Mouse (Mus musculus): ENCODE measurements at regions not wholly inside any gene's neighbourhood (a gene's known extent, or its start where the extent isn't known, plus 50 kb on each side); places are given as distances from the start of the nearest gene placed in this dataset.

- no peak for DNase-seq
Observed at GRCm38 (mm10) chr1:76019071-76019470, 473.0 kb downstream of the Slc4a3 start.

DNA sequence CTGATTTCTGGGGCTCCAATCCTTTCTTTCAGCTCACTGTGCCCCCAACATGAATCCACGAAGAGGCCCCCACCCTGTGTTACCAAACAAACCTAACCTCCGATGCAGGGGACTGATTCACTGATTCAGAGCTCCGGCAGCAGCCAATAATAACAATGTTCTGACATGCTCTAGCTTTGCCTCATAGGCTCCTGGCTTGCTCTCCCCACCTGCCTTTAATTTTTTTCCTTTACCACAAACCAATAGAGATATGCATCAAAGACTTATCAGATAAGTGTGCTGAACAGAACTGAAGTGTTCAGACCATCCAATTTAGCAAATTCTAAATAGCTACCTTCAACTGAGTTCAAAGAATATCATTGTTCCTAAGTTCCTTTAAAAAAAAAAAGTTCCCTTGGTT lies 478.6 kb downstream of the Slc4a3 start:
- DNase-seq, result no peak

DNA sequence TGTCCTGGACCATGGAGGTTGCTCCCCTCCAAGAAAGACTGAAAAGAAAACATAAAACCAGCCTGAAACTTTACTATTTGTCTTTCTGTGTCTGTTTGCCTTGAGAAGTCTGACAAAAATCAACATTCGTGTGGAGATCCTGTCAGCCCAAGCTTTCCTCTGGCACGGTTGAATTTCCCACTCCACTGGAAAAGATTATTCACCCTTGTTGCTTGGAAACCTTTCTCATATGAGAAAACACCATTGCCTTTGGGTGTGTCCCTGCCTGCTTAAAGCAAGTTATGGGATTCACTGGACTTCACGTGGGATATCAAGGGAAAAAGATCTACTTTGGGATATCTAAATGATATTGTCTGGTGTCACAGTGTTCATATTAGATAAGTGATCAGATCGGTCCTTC lies 479.3 kb downstream of the Slc4a3 start:
- DNase-seq, result no peak

GRCm38 (mm10) chr1:76029059-76029458 lies 483.0 kb downstream of the Slc4a3 start:
- no peak for DNase-seq

- no peak for DNase-seq
Observed at GRCm38 (mm10) chr1:76031171-76031922, 485.3 kb downstream of the Slc4a3 start.

GRCm38 (mm10) chr1:76031923-76032285 lies 485.8 kb downstream of the Slc4a3 start:
- no peak for DNase-seq

- no peak for DNase-seq
Observed at GRCm38 (mm10) chr1:76032626-76033025, 486.6 kb downstream of the Slc4a3 start.

- DNase-seq, result no peak
Observed at GRCm38 (mm10) chr1:76036316-76036715, 490.2 kb downstream of the Slc4a3 start.

DNA sequence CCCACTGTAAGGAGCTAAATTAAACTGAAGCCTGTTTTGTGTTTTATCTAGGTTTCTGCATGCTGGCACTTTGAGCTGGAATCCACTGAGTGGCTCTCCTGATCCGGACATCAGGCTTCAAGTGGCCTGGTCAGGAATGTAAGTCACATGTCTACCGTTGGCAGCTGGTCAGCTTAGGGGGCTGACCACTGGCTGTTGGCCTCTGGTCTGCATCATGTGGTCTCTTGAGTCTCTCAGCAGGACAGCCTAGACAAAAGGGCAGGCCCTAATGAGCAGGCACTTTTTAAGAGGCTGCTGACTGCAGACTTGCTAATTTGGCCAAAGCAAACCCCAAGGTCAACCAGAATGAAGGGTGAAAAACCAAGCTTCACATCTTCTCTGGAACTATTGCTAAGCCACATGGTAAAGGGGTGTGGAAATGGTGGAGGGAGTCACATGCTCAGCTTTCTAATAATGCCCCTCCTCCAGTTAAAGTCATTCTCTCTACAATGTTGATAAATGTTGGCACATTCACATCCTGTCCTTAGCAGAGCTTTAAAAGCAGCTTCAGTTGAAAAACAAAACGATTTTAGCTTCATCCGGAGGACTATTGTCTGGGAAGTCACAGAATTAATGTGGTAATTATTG lies 493.1 kb downstream of the Slc4a3 start:
- peak; percentile 10 to 25 for DNase-seq

DNA sequence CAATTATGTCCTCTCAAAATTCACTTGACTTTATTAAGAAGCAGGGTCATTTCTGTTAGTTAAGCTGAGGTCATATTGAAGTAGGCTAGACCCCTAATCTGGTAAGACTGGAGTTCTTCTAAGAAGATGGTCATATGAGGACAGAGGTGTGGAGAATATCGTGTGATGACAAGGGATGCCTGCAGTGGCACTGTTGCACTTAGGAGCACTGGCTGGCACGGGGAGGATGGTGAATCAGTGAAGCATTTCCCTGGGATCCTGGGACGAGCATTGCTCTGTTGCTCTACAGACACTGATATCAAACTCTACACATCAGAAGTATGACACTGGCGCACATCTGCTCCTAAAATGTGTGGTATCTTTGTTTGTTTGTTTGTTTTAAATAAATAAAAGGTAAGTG lies 493.6 kb downstream of the Slc4a3 start:
- no peak for DNase-seq

DNA sequence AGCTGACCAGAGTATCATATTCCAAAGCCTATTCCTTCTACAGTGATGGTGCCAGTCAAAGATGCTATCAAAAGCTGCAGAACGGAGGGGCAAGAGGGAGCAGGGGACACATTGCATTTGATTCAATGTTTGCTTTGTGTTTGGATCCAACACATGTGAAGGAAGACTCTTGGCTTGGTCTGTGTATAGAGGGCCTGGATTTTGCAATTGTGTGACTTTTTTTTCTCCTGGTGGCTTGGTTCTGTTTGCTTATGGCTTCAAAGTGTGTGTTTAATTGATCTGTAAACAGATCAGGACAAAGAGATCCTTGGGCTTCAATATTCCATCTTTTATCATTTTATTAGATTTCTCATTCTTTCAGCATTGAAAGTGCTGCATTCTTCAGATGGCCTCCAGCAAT lies 504.2 kb downstream of the Slc4a3 start:
- no peak for DNase-seq

GRCm38 (mm10) chr1:76053378-76054171 lies 507.5 kb downstream of the Slc4a3 start:
- DNase-seq, result no peak

- no peak for DNase-seq
Observed at GRCm38 (mm10) chr1:76065783-76066182, 519.7 kb downstream of the Slc4a3 start.

DNA sequence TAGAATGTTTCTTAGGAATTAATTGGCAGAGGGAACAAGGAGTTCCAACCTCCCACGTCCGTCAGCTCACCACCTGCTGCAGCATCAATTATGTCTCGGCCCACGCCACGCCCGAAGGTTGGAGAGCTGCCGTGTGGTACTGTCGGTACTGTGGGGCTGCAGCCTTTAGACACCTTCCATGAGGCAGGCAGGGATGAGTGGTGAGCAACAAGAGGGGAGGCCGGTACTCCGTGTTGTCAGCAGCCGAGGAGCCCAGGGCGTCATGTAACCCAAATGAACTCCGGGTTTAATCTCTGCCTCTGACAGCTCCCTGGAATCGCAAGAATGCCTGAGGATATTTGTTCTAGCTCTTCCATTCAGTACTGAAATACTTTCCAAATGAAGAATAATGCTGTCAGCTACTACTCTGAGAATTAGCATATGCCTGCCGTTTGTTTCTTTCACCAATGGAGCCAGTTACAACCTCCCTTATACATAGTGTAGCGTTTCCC lies 524.8 kb downstream of the Slc4a3 start:
- DNase-seq, result no peak

GRCm38 (mm10) chr1:76075213-76075612 lies 529.1 kb downstream of the Slc4a3 start:
- DNase-seq, result no peak

- peak; percentile 13 to 20 for DNase-seq
Observed at GRCm38 (mm10) chr1:76075685-76076455, 529.8 kb downstream of the Slc4a3 start.

GRCm38 (mm10) chr1:76080241-76080640 lies 534.2 kb downstream of the Slc4a3 start:
- DNase-seq, result no peak

DNA sequence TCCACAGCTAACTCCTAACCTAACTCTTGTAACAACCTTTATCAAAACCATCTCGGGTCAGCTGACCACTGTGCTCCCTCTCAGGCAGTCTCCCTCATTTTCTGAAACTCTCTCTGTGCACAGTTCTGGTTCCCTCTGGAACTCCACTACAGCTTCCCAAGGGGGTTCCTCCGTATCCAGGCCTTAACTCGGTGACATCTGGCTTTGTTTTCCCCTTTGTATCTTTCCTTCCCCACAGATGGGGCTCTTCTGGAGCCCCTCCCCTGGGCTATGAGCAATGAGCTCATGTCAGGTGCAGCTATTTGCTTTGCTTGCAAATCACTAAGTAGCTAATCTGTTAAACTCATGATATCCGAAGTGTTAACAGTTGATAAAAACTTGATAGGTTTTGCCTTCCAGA lies 535.6 kb downstream of the Slc4a3 start:
- no peak for DNase-seq

DNA sequence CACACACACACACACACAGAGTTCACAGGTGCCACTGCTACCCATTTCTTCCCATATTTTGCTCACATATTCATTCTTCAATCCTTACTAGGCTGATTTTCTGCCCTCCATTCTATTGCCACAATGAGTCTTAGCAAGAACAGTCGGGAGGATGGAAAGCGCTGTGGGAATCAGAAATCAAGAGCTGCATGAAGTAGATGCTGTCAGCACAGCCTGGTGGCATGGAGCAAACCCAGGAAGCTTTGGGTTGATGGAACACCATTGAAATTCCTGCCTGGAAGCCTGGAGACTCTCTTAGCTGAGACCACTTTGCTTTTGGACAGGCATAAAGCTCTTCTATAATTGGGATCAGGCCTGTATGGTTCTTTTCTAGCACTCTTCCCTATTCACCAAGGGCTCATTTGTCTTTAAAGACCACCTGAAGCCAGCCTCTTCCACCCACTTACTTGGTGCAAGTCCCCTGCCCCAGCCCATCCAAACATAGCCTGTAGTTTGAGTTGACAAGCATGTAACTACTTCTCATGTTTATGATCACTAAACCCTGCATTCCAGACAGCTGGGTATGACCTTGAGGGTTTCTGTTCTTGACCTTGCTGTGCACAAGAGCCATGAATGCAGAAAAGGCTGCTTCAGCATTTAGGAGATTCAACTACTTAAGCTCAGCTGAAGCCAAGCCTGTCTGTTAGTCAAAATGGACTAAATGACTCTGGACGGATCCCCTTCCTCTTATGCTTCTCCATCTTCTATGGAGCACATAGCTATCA lies 537.4 kb downstream of the Slc4a3 start:
- DNase-seq, result no peak

DNA sequence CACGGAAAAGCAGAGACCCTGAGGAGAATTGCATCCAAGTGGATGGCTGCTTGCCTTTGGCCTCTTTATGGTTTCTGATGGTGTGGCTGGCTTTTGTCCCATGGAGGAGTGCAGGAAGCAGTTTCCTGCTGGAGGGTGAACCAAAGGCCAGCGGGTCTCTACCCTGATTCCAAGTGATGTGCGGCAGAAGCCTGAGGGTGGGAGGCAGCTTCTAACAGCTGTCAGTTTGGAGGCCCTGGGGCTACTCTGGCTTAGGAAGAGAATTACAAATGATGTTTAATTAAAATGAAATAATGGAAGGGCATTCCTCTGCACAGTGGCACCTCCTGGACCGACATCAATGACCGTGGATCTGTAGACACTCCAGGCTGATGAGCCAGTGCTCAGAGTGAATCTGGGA lies 545.0 kb downstream of the Slc4a3 start:
- DNase-seq, result peak; percentile 66 to 68

GRCm38 (mm10) chr1:76113281-76113680 lies 567.2 kb downstream of the Slc4a3 start:
- peak; percentile 5 to 27 for DNase-seq

DNA sequence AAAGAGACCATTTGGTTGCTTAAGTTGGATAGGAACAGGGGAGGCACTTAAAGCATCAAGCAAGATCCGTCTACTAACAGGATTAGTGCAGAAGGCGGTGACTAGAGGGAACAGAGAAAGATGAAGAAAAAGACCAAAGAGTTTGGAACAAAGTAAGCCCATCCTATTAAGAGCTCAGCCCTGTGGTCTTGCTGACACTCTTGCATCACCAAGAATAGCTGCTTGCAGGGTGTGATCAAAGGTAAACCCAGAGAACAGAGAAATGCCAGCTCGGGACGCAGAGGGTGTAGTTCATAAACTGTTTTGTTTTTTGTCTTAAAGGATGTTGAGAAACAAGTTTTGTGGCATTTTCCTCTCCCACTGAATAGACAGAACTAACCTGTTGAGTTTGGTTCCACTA lies 574.8 kb downstream of the Slc4a3 start:
- no peak for DNase-seq
